Mouse (Mus musculus): ENCODE measurements around the gene Btbd17. TPM values are rescaled to one million over a fixed set of nuclear protein-coding genes. Genes with fewer than 3 reads are reported as not detected.

Btbd17 gene
- polyA plus RNA-seq, 1 experiment from 2014 or later: 19.4 TPM

DNA sequence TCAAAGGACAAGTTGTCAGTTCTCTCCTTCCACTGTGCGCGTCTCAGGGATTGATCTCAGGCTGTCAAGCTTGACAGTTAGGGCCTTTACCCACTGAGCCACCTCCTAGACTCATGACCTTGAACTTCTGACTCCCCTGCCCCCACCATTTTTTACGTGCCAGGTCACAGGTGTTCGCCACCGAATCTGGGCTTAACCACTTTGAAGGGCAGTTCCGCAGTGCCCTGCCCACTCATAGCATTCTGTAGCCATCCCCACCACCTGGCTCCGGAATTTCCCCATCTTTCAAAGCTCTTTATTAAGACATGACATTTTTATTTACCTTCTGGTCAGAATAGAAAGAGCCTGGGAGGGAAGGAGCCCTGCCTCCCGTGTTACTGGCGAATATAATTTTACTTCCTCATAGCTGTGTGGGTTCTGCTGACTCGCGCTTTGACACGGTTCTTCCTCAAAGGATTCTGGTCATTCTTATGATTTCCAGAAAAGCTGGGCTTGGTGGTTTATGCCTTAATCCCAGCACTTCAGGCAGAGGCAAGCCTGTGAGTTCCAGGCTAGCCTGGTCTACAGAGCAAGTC, 48.1 kb downstream of the Btbd17 start:
- 87% methylated on average over 12 of the region's 12 CpGs for WGBS
- H3K27ac ChIP-seq (ENCODE audit: low read length): no peak overlapping the region
- no peaks in the 10 kb centered on the region for H3K9me3 ChIP-seq (ENCODE audit: control insufficient read depth, low read length)
- H3K4me3 ChIP-seq (replicated peaks; ENCODE audit: low read length): no peak overlapping the region
- no peaks in the 10 kb centered on the region for H3K27me3 ChIP-seq (replicated peaks; ENCODE audit: control insufficient read depth, insufficient read depth, low read length)
- no peak for ATAC-seq
- H3K4me2 ChIP-seq (ENCODE audit: low read length): no peak overlapping the region
- no peak overlapping the region for H3K9ac ChIP-seq (replicated peaks; ENCODE audit: low read depth, low read length)
- no peaks in the 10 kb centered on the region for H3K36me3 ChIP-seq (ENCODE audit: control insufficient read depth, insufficient read depth)
- 0 out of 2 replicates have a peak, but pooled peaks cover 2% of the 10 kb centered on the region for H3K4me1 ChIP-seq (replicated peaks; ENCODE audit: control insufficient read depth, insufficient read depth, low read length)

DNA sequence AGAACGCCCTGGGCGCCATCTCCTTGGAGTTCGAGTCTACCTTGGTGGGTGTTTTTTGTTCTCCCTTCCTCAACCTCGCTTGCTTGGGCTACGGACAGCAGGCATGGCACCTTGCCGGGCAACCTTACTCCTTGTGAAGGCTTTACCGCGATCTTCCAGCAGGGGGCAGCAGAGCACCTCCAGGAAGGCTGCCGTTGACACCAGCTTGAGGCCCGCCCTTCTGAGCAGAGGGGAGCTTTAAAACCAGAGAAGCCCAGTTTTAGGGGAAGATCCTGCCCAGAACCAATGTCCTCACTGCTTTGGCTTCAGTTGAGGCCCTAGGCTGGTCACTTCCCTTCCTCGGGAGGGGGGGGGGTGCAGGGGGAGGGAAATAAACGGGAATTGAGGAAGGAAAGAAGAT, 50.6 kb downstream of the Btbd17 start:
- Histone ChIP-seq H3K27me3 (replicated peaks; ENCODE audit: control insufficient read depth, insufficient read depth, low read length) (no peaks in the 10 kb centered on the region), H3K9ac (replicated peaks; ENCODE audit: low read depth, low read length) (no peak overlapping the region; the same call in 1 of the 2 replicates), H3K36me3 (ENCODE audit: control insufficient read depth, insufficient read depth) (no peaks in the 10 kb centered on the region), H3K27ac (ENCODE audit: low read length) (no peak overlapping the region), H3K4me3 (replicated peaks; ENCODE audit: low read length) (peak overlapping the region; percentile 15; the same call in 1 of the 2 replicates), H3K9me3 (ENCODE audit: control insufficient read depth, low read length) (no peaks in the 10 kb centered on the region), H3K4me2 (ENCODE audit: low read length) (peak overlapping the region; percentile 51), H3K4me1 (replicated peaks; ENCODE audit: control insufficient read depth, insufficient read depth, low read length) (peaks cover 7% of the 10 kb centered on the region)
- WGBS: 0% methylated on average over 12 of the region's 12 CpGs
- peak; percentile 72 for ATAC-seq

DNA sequence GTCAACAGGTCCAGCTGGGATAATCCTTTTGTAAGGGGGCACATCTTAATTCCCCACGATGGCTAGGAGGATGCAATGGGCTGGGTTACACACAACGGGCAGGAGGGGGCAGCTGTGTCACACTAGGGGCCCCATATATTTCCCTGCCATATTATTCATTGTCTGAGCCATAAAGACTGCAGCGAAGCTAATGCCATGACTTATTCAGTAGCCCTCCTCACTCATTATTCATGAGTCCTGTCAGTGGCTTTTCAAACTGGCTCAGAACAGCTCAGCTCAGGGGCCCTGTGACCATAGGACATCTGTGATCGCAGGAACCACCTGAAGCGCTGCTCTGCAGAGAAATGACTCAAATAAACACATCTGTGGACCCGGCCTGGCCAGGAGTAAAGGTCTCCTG, 54.3 kb downstream of the Btbd17 start:
- Histone ChIP-seq H3K27ac (ENCODE audit: low read length) (no peak overlapping the region), H3K9me3 (ENCODE audit: control insufficient read depth, low read length) (no peaks in the 10 kb centered on the region), H3K4me3 (replicated peaks; ENCODE audit: low read length) (no peak overlapping the region), H3K27me3 (replicated peaks; ENCODE audit: control insufficient read depth, insufficient read depth, low read length) (no peaks in the 10 kb centered on the region), H3K4me2 (ENCODE audit: low read length) (no peak overlapping the region), H3K4me1 (replicated peaks; ENCODE audit: control insufficient read depth, insufficient read depth, low read length) (peaks cover 11% of the 10 kb centered on the region), H3K9ac (replicated peaks; ENCODE audit: low read depth, low read length) (no peak overlapping the region), H3K36me3 (ENCODE audit: control insufficient read depth, insufficient read depth) (no peaks in the 10 kb centered on the region)
- WGBS: 14% methylated on average over 6 of the region's 6 CpGs
- no peak for ATAC-seq

Other genes starting within 250 kb of the Btbd17 start
- gene Rpl38, start 127.4 kb downstream of the Btbd17 start, polyA plus RNA-seq (2015; fragmentation: Nextera tagmentation; extraction: Ambion mirVana): 637 and 697 TPM in 2 replicates
- 25.1 and 27.5 TPM in 2 replicates for gene Ttyh2, start 120.5 kb downstream of the Btbd17 start, polyA plus RNA-seq (2015; fragmentation: Nextera tagmentation; extraction: Ambion mirVana)
- gene Dnaic2, start 68.5 kb downstream of the Btbd17 start, polyA plus RNA-seq (2015; fragmentation: Nextera tagmentation; extraction: Ambion mirVana): 1.5 and 2.0 TPM in 2 replicates
- 0.26 and 0.66 TPM in 2 replicates for gene Kif19a, start 30.6 kb downstream of the Btbd17 start, polyA plus RNA-seq (2015; fragmentation: Nextera tagmentation; extraction: Ambion mirVana)
- not detected in 2 replicates for gene Gpr142, start 3.0 kb upstream of the Btbd17 start, polyA plus RNA-seq (2015; fragmentation: Nextera tagmentation; extraction: Ambion mirVana)
- 6.1 and 7.0 TPM in 2 replicates for gene Gprc5c, start 55.2 kb upstream of the Btbd17 start, polyA plus RNA-seq (2015; fragmentation: Nextera tagmentation; extraction: Ambion mirVana)
- gene Cd300a, start 94.1 kb upstream of the Btbd17 start, polyA plus RNA-seq (2015; fragmentation: Nextera tagmentation; extraction: Ambion mirVana): 0.94 and 0.95 TPM in 2 replicates
- gene Cd300lb, start 138.4 kb upstream of the Btbd17 start, polyA plus RNA-seq (2015; fragmentation: Nextera tagmentation; extraction: Ambion mirVana): 0.08 TPM in 1 of 2 replicates, not detected in the other
- not detected in 2 replicates for gene Cd300c, start 173.2 kb upstream of the Btbd17 start, polyA plus RNA-seq (2015; fragmentation: Nextera tagmentation; extraction: Ambion mirVana)
- gene Cd300ld, start 194.0 kb upstream of the Btbd17 start, polyA plus RNA-seq (2015; fragmentation: Nextera tagmentation; extraction: Ambion mirVana): not detected in 2 replicates
- gene Cd300c2, start 205.9 kb upstream of the Btbd17 start, polyA plus RNA-seq (2015; fragmentation: Nextera tagmentation; extraction: Ambion mirVana): 0.61 and 1.4 TPM in 2 replicates
- not detected in 2 replicates for gene Cd300ld2, start 220.2 kb upstream of the Btbd17 start, polyA plus RNA-seq (2015; fragmentation: Nextera tagmentation; extraction: Ambion mirVana)
- not detected in 2 replicates for gene Cd300ld4, start 231.1 kb upstream of the Btbd17 start, polyA plus RNA-seq (2015; fragmentation: Nextera tagmentation; extraction: Ambion mirVana)
- gene Cd300ld5, start 241.8 kb upstream of the Btbd17 start, polyA plus RNA-seq (2015; fragmentation: Nextera tagmentation; extraction: Ambion mirVana): not detected in 2 replicates

All from forebrain, embryonic 16.5 days (tissue).